Mouse (Mus musculus): ENCODE results near the gene Mast3. TPM values are rescaled to one million over a fixed set of nuclear protein-coding genes. Genes with fewer than 3 reads are reported as not detected.

The Mast3 gene
- polyA plus RNA-seq, 1 experiment, result 282 TPM

DNA sequence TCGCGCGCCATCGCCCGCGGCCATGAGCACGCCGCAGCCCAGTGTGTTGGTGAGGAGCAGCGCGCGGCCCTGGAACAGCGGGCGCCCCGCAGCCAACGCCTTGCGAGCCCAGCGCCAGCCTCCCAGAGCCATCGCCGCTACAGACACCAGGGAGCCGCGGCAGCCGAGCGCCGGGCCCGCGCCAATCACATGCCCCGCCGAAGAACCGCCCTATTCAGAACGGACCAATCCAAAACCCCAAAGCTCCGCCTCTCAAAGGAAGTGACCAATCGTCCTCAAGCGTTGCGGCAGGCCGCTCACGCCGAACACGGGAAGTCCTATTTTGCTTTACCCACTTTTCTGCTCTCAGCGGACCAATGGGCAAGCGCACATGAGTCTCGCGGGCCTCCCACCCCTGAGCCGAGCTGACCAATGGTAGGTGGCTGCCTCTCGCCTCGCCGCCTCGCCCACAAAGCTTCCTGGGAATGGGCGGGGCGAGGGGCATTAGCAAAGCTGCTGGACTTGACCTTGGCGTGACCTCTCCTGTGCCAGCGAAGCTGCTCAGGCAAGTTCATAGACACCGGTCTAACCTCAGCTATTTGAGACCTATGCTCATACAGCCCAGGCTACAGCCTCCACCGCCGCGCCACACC is 44.0 kb downstream of the Mast3 start, which contains the start of gene Mpv17l2:
TSS of gene Mpv17l2 (minus strand) at position 172 of the 632 bp plus-strand sequence.
- peak within 1 kb of the TSS; percentile 45 for H3K4me3 ChIP-seq (ENCODE audit: insufficient read depth, low read length)
- H3K4me1 ChIP-seq (ENCODE audit: control insufficient read depth, insufficient read depth, low read length), result peaks cover 6% of the 10 kb centered on the region; the same call in 1 of the 2 replicates
- peak within 1 kb of the TSS; percentile 37; the same call in 1 of the 2 replicates for H3K27ac ChIP-seq (ENCODE audit: insufficient read depth, low read length)
- TF ChIP-seq CTCF (IDR thresholded peaks at IDR 0.05; ENCODE audit: extremely low read depth, insufficient read depth, low read length) (no peak), POLR2A (IDR thresholded peaks at IDR 0.05; ENCODE audit: extremely low read depth, insufficient read depth, low read length) (peak; percentile 73; the same call in 1 of the 2 replicates)

DNA sequence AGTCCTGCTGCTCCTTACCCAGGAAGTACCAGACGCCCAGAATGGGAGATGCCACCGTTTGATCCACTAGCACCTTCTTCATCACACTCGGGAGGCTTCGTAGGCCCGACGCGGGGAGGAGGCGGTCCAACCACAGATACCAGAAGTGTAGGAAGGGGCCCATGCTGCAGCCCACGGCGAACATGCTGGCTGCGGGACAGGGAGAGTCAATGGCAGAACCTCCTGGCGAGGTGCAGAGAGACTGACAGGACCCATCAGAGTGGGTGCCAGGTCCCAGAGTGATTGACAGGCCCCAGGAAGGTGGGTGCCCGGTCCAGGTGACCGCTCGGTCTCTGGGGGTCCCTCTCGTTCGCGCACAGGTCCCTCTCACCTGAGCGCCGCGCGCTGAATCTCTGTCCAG is 44.5 kb downstream of the Mast3 start:
- Histone ChIP-seq H3K27ac (ENCODE audit: insufficient read depth, low read length) (peak overlapping the region; percentile 37; the same call in 1 of the 2 replicates), H3K4me1 (ENCODE audit: control insufficient read depth, insufficient read depth, low read length) (peaks cover 3% of the 10 kb centered on the region; the same call in 1 of the 2 replicates), H3K4me3 (ENCODE audit: insufficient read depth, low read length) (peak overlapping the region; percentile 45)
- TF ChIP-seq CTCF (IDR thresholded peaks at IDR 0.05; ENCODE audit: extremely low read depth, insufficient read depth, low read length) (no peak), POLR2A (IDR thresholded peaks at IDR 0.05; ENCODE audit: extremely low read depth, insufficient read depth, low read length) (no peak)

DNA sequence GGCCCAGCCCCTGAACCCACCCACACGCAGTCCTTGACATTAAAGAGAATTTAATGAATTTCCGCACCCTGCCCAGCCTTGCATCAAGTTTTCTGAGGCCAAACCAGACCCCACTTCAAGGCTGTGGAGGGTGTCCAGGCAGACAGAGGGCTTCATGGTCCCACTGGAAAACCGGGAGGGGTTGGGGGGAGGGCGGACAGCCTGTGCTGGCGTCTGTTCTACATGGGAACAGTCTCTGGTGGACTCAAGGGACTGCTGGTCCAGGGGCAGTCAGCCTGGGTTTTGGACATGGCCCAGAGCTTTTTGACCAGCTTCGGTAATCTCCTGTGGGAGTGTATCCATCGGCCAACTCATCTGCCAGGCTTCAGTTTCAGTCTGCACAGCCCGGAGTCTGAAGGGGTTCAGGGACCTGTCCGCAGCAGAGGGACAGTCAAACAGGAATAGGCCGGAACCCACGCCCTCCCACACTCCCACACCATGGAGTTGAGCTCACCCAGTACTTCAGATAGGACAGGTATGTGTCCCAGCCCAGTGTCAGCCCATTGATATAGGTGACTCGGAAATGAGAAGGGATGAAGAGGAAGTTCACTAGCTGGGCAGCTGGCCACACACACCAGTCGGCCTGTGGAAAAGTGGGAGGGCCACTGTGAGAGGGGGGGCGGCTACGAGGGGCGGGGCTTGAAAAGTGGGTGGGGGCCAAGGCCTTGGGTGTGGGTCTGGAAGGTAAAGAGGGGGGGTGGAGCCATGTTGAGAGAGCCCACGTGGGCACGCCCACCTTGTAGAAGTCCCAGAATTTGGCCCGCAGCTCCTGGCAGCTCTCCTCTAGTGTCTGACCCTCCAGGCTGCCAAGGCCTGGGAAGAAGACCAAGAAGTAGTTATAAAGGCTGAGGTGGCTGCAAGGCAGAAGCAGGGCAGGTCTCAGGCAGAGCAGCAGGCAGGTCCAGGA is 46.0 kb downstream of the Mast3 start:
- H3K27ac ChIP-seq (ENCODE audit: insufficient read depth, low read length), result no peak overlapping the region
- peaks cover 3% of the 10 kb centered on the region; the same call in 1 of the 2 replicates for H3K4me1 ChIP-seq (ENCODE audit: control insufficient read depth, insufficient read depth, low read length)
- TF ChIP-seq CTCF (IDR thresholded peaks at IDR 0.05; ENCODE audit: extremely low read depth, insufficient read depth, low read length), result no peak
- TF ChIP-seq POLR2A (IDR thresholded peaks at IDR 0.05; ENCODE audit: extremely low read depth, insufficient read depth, low read length), result peak; percentile 54; the same call in 1 of the 2 replicates
- no peak overlapping the region for H3K4me3 ChIP-seq (ENCODE audit: insufficient read depth, low read length)

DNA sequence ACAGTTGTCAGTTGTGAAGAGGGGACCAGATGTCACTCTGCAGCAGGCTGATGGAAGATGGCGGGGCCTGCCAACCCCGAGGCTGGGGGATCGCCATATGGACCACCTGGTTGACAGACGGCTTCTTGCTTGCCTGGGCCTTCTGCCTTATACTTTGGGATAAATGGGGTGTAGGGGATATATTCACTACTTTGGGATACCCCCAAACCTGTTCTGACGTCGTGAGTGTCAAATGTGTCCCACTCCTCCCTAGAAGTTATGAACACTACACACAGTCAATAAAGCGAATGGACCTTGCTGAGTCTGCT is 46.6 kb downstream of the Mast3 start:
- H3K27ac ChIP-seq (ENCODE audit: insufficient read depth, low read length), result no peak overlapping the region
- no peak for TF ChIP-seq CTCF (IDR thresholded peaks at IDR 0.05; ENCODE audit: extremely low read depth, insufficient read depth, low read length)
- TF ChIP-seq POLR2A (IDR thresholded peaks at IDR 0.05; ENCODE audit: extremely low read depth, insufficient read depth, low read length), result no peak

DNA sequence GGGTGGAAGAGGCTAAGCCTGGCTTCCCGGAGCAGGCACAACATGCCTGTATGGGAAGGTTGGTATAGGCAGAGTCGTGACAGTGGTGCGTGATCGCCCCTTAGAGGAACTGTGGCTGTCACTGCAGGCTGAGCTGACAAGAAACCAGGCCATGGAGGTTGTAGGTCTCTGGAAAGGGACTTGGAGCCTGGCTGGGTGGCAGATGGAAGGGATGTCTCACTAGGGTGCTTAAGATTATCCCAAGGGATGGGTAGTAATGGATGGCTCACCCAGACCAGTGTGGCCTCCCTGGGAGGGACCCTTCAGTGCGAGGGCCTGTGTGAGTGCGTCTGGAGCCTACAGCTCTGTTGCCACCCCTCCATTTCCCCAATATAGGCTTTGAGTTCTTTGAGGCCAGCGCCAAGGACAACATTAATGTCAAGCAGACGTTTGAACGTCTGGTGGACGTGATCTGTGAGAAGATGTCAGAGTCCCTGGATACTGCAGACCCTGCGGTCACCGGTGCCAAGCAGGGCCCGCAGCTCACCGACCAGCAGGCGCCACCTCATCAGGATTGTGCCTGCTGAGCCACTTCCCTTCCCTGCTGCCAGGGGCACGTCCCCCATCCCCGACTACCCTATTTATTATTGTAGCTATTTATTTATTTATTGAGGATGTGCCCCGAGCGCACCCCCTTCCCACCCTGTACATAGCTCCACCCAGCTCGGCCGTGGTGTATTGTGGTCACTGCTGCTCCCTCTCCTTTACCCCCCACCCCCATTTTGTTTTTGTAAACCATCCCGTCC is 47.1 kb downstream of the Mast3 start:
- Histone ChIP-seq H3K4me1 (ENCODE audit: control insufficient read depth, insufficient read depth, low read length) (peaks cover 8% of the 10 kb centered on the region), H3K27ac (ENCODE audit: insufficient read depth, low read length) (no peak overlapping the region), H3K4me3 (ENCODE audit: insufficient read depth, low read length) (no peak overlapping the region)
- TF ChIP-seq POLR2A (IDR thresholded peaks at IDR 0.05; ENCODE audit: extremely low read depth, insufficient read depth, low read length) (peak; percentile 33; the same call in 1 of the 2 replicates), CTCF (IDR thresholded peaks at IDR 0.05; ENCODE audit: extremely low read depth, insufficient read depth, low read length) (peak; percentile 50; the same call in 1 of the 2 replicates)

More for the DNA sequence above, 46.6 kb downstream of the Mast3 start:
- peaks cover 5% of the 10 kb centered on the region for H3K4me1 ChIP-seq (ENCODE audit: control insufficient read depth, insufficient read depth, low read length)
- no peak overlapping the region for H3K4me3 ChIP-seq (ENCODE audit: insufficient read depth, low read length)

DNA sequence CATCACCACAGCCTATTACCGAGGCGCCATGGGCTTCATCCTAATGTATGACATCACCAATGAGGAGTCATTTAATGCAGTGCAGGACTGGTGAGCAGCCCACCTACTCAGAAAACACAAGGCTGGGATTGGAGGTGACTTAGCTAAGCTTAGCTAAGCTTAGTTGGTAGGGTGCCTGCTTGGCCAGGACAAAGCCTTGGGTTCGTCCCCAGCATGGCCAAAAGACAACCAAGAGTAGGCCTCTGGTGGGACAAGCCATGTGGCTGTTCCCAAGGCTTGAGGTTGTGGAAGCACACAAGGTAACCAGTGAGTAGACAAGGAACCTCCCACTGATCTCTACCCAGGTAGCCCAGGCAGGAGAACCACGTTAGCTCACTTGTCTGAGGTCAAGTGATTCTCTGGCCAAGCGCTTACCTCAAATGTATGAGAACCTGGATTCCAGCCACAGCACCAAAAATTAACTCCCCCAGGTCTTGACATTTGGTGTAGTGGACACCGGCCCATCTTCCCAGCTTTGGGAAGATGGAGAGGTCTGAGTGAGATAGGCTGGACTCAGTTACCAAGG is 48.3 kb downstream of the Mast3 start:
- TF ChIP-seq POLR2A (IDR thresholded peaks at IDR 0.05; ENCODE audit: extremely low read depth, insufficient read depth, low read length), result no peak
- TF ChIP-seq CTCF (IDR thresholded peaks at IDR 0.05; ENCODE audit: extremely low read depth, insufficient read depth, low read length), result no peak
- peaks cover 8% of the 10 kb centered on the region for H3K4me1 ChIP-seq (ENCODE audit: control insufficient read depth, insufficient read depth, low read length)
- no peak overlapping the region; the same call in 1 of the 2 replicates for H3K4me3 ChIP-seq (ENCODE audit: insufficient read depth, low read length)
- no peak overlapping the region for H3K27ac ChIP-seq (ENCODE audit: insufficient read depth, low read length)

DNA sequence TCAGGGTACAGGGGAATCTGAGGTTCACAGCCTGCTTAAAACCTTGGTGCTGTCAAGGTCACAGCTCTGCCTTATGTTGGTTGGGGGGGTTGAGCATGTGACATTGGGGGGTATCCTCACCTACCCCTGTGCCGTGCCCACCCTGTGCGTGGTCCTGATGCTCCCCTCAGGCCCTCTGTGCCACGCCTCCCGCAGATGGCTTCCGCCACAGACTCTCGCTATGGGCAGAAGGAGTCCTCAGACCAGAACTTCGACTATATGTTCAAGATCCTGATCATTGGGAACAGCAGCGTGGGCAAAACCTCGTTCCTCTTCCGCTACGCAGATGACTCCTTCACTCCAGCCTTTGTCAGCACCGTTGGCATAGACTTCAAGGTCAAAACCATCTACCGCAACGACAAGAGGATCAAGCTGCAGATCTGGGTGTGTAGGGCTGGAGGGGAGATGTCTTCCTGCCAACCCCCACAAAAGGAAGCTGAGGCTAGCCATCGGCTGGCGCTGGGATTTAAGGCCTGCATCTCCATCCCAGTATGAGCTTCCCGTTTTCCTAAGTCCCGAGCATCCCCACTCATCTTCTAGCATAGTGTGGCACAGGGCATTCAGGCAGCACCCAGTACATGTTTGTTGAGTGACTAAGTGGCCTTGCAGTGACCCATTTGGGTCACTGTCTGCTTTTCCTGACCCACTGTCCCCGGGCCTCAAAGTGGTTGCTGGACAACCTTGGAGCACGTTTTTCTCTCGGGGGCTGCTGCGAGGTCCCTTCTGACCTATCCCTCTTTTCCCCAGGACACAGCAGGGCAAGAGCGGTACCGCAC is 49.0 kb downstream of the Mast3 start:
- TF ChIP-seq POLR2A (IDR thresholded peaks at IDR 0.05; ENCODE audit: extremely low read depth, insufficient read depth, low read length) (no peak), CTCF (IDR thresholded peaks at IDR 0.05; ENCODE audit: extremely low read depth, insufficient read depth, low read length) (no peak)
- Histone ChIP-seq H3K27ac (ENCODE audit: insufficient read depth, low read length) (no peak overlapping the region), H3K4me3 (ENCODE audit: insufficient read depth, low read length) (peak overlapping the region; percentile 86)

More for the DNA sequence above, 49.0 kb downstream of the Mast3 start:
- peaks cover 8% of the 10 kb centered on the region for H3K4me1 ChIP-seq (ENCODE audit: control insufficient read depth, insufficient read depth, low read length)

Data from cortical plate, adult 2 months (tissue).